In genomic region chr15:31243260-31243659, GRCm38 (mm10) we compare ENCODE assay signal across 15 mouse cellular contexts.
"Had no signal": no experiment of that assay in that cellular context is flagged by ENCODE, and none has a peak within 500 bp of the region (broad histone marks: within the 10 kb centered on the region; RNA-seq: fewer than 3 reads in every experiment).

No protein-coding gene starts in this region.

- DNase-seq: kidney, adult 18-20 months; kidney, adult 9 months; kidney, postnatal 14 days; kidney, postnatal 4 days; lung, embryonic 14.5 days; lung, postnatal 14 days; thymus, adult 18-20 months; thymus, postnatal 4 days had no signal

- H3K4me3 ChIP-seq: liver, embryonic 15.5 days; midbrain, embryonic 10.5 days; midbrain, embryonic 13.5 days had no signal

- H3K27ac ChIP-seq: hindbrain, postnatal 0 days; liver, embryonic 15.5 days; midbrain, embryonic 10.5 days; midbrain, embryonic 13.5 days had no signal

- H3K4me2 ChIP-seq: liver, embryonic 15.5 days; lung, embryonic 14.5 days; midbrain, embryonic 13.5 days had no signal

- H3K27me3 ChIP-seq: liver, embryonic 15.5 days; midbrain, embryonic 13.5 days had no signal

- H3K9me3 ChIP-seq: liver, embryonic 15.5 days; midbrain, embryonic 13.5 days had no signal

- ATAC-seq: hindbrain, postnatal 0 days; inflammation-experienced regulatory T-cells, adult 6 months; intestine, embryonic 16.5 days; midbrain, embryonic 13.5 days; midbrain, embryonic 16.5 days had no signal

- H3K36me3 ChIP-seq: midbrain, embryonic 13.5 days had no signal

- H3K9ac ChIP-seq: liver, embryonic 15.5 days; lung, embryonic 14.5 days; midbrain, embryonic 13.5 days had no signal
